Mouse (Mus musculus) testis, postnatal 10 days (tissue): ENCODE data around the gene Gm1113.

Source experiments
- DNase-seq: peaks from one replicate; pipeline ENCODE4 v3.0.0; 2021; ENCODE audit warnings: low spot score

Gm1113 gene

DNA sequence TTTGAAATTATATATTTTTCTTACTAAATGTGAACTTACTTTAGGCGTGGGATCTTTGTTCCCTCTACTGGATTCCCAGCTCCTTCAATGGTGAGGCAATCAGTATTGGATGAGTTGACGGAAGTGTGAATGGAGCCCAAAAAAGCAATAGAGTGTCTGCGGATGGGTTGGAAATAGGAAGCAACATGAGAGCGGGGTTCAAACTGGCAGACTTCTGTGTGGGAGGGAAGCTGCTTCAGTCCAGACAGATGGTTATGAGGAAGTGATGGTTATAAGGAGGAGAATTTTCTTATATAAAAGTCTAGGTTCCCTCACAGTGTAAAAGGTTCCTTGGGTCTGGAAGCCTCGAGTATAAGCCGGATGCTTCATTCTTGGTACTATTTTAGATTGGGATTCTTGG lies 38.6 kb downstream of the Gm1113 start:
- DNase-seq = no peak

DNA sequence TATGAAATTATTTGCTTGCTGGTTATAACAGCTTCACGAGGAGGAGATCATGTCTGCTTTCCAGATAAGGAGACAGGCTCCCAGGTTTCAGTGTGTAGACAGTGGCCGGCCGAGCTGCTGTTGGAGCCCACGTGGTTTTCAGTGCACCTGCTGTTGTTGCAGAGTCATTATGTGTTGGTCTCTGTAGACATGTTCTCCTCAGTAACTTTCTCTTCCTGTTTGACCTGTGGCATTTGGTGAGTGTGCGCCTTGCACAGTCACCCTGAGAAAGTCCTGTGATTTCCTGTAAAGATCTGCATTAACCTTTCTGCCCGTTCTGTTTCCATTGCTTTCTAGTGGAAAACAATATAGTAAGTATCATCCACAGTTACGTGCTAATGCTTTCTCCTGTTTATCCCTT lies 42.7 kb downstream of the Gm1113 start:
- no peak for DNase-seq

DNA sequence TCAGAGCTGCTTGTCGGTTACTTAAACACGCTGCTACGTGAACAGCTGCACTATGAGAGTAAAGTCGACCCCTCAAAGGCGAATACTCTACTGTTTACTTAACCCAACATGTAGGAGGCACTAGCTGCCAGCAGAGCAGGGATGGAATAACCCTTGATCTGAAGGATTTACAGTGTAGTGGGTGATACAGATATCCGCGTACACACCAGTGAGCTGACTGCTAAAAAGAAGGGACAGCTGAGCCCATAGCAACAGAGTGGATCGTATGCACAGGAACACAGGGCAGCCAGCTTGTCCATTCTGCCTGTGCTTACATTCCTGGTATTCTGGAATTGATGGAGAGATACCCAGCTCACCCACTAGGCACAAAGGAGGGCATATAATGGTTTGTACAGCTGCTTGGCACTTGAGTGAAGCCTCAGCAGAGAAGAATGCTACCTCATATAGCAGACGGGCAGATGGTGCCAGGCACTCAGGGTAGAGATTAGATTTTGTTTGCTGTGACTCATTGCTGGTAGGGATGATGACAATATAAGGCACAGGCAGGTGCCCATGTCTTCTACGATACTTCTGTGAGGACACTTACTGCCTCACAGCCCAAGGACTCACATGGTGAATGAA lies 43.9 kb downstream of the Gm1113 start:
- no peak for DNase-seq

DNA sequence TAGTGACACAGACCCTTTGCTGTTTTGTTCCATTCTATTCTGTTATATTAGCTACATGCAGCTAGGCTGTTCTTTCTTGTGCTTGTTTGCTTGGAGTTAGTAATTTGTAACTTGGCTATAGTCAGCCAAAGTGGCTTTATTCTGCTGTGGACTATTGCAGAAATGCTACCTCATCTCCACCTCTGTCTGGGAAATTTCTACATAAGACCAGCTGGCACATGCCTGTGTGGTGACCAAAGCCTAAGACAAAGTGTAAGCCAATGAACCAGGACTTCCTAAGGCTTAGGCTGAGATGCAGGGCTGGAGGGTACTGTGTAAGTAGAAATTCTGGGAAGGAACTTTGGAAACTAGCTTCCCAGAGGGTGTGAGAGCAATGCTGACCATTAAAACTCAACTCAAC lies 49.2 kb downstream of the Gm1113 start:
- DNase-seq = no peak

DNA sequence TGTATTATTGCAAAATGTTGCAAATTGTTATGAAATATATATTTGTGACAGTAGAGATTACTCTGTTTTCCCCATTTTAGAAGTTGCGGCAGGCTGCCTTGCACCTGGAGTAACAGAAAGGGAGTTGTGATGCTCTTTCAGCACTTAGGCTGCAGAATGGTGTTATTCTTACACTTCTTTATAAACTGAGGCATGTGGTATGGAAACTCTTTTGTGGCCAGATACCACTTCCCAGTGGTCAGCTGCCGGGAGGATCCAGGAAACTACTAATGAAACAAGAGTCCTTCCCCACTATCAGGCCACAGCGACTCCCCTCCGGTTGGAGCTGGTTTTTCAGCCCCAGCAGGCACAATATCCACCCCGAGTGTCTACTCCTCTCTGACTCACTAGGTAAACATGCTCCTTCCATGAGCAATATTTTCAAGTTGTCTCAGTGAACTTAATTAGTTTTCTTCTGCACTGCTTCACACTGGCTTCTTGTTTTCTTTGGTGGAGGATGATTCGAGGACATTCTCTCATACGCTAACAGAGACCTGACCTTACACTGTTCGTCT lies 50.7 kb downstream of the Gm1113 start:
- DNase-seq = no peak

DNA sequence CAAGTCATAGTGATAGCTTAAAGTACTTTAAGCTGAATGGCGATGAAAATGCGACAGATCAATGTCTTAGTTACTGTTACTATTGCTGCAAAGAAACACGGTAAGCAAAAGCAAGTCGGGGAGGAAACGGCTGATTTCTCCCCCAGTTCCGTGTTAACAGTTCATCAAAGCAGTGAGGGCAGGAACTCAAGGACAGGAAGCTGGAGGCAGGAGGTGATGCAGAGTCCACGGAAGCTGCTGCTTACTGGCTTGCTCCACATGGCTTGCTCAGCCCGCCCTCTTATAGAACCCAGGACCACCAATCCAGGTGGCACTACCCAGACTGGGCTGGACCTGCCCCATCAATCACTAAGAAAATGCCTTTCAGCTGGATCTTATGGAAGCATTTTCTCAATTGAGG lies 58.5 kb downstream of the Gm1113 start:
- DNase-seq = no peak
